Mouse (Mus musculus) G1E (cell line): Measurements from ENCODE around the gene Ralgapa1. TPM values are rescaled to one million over a fixed set of nuclear protein-coding genes. Genes with fewer than 3 reads are reported as not detected.
A peak's percentile ranks its signal among the peaks of the same experiment; 100 is the strongest.

Source experiments
- ATAC-seq: 2 replicates; pipeline ENCODE4 v1.8.0; 2016; ENCODE audit warnings: mild to moderate bottlenecking; ENCODE audit not compliant: insufficient number of reproducible peaks, poor library complexity, low FRiP score, severe bottlenecking; ENCODE audit errors: extremely low read depth
- DNase-seq: peaks from one replicate; pipeline ENCODE4 v3.0.0; 2012; ENCODE audit warnings: low spot score
- H3K27me3 ChIP-seq: 2 replicates; pipeline ENCODE4 v1.6.1; 2012; ENCODE audit warnings: mild to moderate bottlenecking, low read length, inconsistent platforms; ENCODE audit not compliant: insufficient read depth
- H3K36me3 ChIP-seq: replicated peaks from 2 replicates; pipeline ENCODE3; 2012; ENCODE audit warnings: mild to moderate bottlenecking, inconsistent platforms
- H3K4me1 ChIP-seq: 2 replicates; pipeline ENCODE4 v1.6.1; 2012; ENCODE audit warnings: low read depth, low read length, inconsistent platforms, mixed read lengths; ENCODE audit not compliant: insufficient read depth
- H3K4me3 ChIP-seq: 2 replicates; pipeline ENCODE4 v1.5.1; 2012; ENCODE audit warnings: low read depth, mild to moderate bottlenecking, inconsistent platforms, low read length, moderate library complexity, mixed read lengths
- H3K9me3 ChIP-seq: replicated peaks from 2 replicates; pipeline ENCODE4 v1.6.1; 2012; ENCODE audit warnings: inconsistent platforms
- CTCF ChIP-seq: IDR thresholded peaks from 2 replicates; pipeline ENCODE4 v1.5.1; 2012; ENCODE audit warnings: low read depth, low read length, inconsistent platforms, mixed read lengths
- GATA1 ChIP-seq: IDR thresholded peaks from 2 replicates; pipeline ENCODE4 v1.6.1; 2012; ENCODE audit warnings: borderline replicate concordance, low read length, inconsistent platforms, mixed read lengths
- GATA2 ChIP-seq: IDR thresholded peaks from 2 replicates; pipeline ENCODE4 v1.6.1; 2012; ENCODE audit warnings: low read depth, low read length, inconsistent platforms, borderline replicate concordance
- POLR2AphosphoS5 ChIP-seq: IDR thresholded peaks from 2 replicates; pipeline ENCODE4 v1.6.1; 2012; ENCODE audit warnings: low read depth, low read length, inconsistent platforms; ENCODE audit not compliant: insufficient replicate concordance
- TAL1 ChIP-seq: conservative IDR thresholded peaks from 2 replicates; pipeline ENCODE4 v1.6.1; 2012; ENCODE audit warnings: low read depth, low read length, inconsistent platforms, mixed read lengths
- polyA plus RNA-seq: library from polyadenylated mRNA; stranded (reverse); fragments of >175 nt; gene quantifications from 2 replicates; pipeline ENCODE4 v1.2.3, GENCODE M21; 2012
- total RNA-seq, 2 experiments: library from RNA; stranded (forward) in 1 of 2; stranded (reverse) in 1 of 2; fragments of 200-1000 nt in 1 of 2; fragments of >200 nt in 1 of 2; fragmentation: Nextera tagmentation in 1 of 2; gene quantifications; 2 replicates each; pipeline ENCODE4 v1.2.3; 2014 to 2017

Ralgapa1 gene
- total and polyA plus RNA-seq, 3 experiments = 13.3 to 169 (median 57.9) TPM

DNA sequence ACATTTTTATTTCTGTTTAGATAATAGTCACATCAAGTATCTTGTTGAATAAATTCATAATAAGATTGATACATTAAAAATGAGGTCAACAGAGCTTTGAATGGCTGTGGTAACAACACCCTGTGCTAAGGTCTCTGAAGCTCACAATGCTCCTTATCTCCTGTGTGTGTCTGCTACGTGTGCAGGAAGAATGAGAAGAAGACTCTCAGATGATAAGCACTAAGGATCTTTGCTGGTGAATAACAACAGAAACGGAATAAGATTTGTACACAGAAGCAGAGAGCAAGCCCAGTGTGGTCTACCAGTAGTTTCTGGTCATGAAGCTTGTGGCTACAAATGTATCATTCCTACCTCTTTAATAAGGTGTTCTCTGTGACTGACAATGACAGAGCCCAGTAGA is 210.2 kb downstream of the Ralgapa1 start:
- Histone ChIP-seq H3K36me3 (peaks cover 27% of the 10 kb centered on the region), H3K27me3 (no peaks in the 10 kb centered on the region), H3K4me1 (peaks cover 7% of the 10 kb centered on the region; the same call in 1 of the 2 replicates), H3K4me3 (no peak overlapping the region), H3K9me3 (no peaks in the 10 kb centered on the region)
- TF ChIP-seq CTCF = no peak
- TF ChIP-seq TAL1 = no peak
- no peak for TF ChIP-seq GATA2
- TF ChIP-seq GATA1 = no peak
- TF ChIP-seq POLR2AphosphoS5 = no peak
- ATAC-seq (no peak), DNase-seq (no peak)

DNA sequence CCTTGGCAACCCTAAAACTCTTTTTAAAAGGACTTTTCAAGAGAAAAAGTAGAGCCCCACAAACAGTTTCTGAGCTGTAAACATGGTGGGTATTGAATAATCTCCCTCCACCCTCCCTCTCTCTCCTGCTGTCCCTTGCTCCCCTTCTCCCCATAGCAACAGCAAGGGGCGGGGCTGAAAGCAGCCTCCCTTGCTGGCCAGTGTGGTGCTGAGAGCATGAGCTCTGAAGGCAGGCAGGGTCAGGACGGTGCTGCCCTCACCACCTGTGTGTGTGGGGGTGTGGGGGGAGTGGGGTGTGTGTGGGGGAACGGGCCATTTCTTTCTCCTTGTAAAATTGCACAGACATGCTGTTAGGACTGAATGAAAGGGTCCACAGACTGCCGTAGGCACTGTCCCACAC is 213.1 kb downstream of the Ralgapa1 start:
- no peak for ATAC-seq

DNA sequence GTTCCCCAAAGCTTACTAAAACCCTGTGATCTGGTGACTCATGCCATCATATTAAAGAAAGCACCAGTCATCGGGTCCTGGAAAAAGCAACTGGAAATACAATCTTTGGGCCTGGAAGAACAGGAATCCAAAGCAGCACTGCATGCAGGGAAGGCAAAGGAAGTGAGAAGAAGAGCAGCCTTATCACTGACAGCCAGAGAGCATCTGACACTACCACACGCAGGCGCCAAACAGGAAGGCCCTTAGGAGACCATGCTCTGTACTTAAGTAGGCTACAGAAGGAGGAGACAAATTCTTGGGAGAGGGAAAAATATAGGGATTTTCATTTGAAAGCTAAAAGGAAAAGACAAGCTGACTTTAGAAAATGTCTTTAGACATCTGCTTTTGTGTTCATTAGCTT is 216.6 kb downstream of the Ralgapa1 start:
- no peak overlapping the region for H3K4me3 ChIP-seq
- peaks cover 46% of the 10 kb centered on the region for H3K36me3 ChIP-seq
- peaks cover 16% of the 10 kb centered on the region for H3K9me3 ChIP-seq
- no peaks in the 10 kb centered on the region for H3K27me3 ChIP-seq
- 0 out of 2 replicates have a peak, but pooled peaks cover 4% of the 10 kb centered on the region for H3K4me1 ChIP-seq
- TF ChIP-seq GATA2 (no peak), CTCF (no peak), TAL1 (no peak), GATA1 (no peak), POLR2AphosphoS5 (no peak)
- no peak for DNase-seq
- no peak for ATAC-seq

More for the DNA sequence above, 213.1 kb downstream of the Ralgapa1 start:
- Histone ChIP-seq H3K4me1 (peaks cover 7% of the 10 kb centered on the region; the same call in 1 of the 2 replicates), H3K4me3 (no peak overlapping the region), H3K9me3 (no peaks in the 10 kb centered on the region), H3K27me3 (no peaks in the 10 kb centered on the region), H3K36me3 (peaks cover 39% of the 10 kb centered on the region)
- DNase-seq = no peak
- TF ChIP-seq GATA1 (no peak), CTCF (no peak), GATA2 (no peak), POLR2AphosphoS5 (no peak), TAL1 (no peak)

DNA sequence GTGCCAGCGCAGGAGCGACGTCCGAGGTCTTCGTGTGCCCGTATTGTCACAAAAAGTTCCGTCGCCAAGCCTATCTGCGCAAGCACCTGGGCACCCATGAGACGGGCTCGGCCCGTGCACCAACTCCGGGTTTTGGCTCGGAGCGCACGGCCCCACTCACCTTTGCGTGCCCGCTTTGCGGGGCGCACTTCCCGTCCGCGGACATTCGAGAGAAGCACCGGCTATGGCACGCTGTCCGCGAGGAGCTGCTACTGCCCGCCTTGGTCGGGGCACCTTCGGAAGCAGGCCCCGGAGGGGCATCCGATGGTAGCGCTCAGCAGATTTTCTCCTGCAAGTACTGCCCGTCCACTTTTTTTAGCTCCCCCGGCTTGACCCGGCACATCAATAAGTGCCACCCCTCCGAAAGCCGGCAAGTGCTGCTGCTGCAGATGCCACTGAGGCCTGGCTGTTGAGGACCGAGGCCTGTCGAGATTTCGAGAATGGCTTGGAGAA is 220.4 kb downstream of the Ralgapa1 start:
- H3K4me3 ChIP-seq = peak overlapping the region; percentile 16; the same call in 1 of the 2 replicates
- peaks cover 42% of the 10 kb centered on the region for H3K36me3 ChIP-seq
- H3K9me3 ChIP-seq = peaks cover 29% of the 10 kb centered on the region
- TF ChIP-seq GATA2 (no peak), GATA1 (no peak), CTCF (no peak), TAL1 (no peak), POLR2AphosphoS5 (no peak)
- H3K27me3 ChIP-seq = no peaks in the 10 kb centered on the region; the same call in 1 of the 2 replicates
- no peaks in the 10 kb centered on the region for H3K4me1 ChIP-seq
- no peak for ATAC-seq
- DNase-seq = no peak

DNA sequence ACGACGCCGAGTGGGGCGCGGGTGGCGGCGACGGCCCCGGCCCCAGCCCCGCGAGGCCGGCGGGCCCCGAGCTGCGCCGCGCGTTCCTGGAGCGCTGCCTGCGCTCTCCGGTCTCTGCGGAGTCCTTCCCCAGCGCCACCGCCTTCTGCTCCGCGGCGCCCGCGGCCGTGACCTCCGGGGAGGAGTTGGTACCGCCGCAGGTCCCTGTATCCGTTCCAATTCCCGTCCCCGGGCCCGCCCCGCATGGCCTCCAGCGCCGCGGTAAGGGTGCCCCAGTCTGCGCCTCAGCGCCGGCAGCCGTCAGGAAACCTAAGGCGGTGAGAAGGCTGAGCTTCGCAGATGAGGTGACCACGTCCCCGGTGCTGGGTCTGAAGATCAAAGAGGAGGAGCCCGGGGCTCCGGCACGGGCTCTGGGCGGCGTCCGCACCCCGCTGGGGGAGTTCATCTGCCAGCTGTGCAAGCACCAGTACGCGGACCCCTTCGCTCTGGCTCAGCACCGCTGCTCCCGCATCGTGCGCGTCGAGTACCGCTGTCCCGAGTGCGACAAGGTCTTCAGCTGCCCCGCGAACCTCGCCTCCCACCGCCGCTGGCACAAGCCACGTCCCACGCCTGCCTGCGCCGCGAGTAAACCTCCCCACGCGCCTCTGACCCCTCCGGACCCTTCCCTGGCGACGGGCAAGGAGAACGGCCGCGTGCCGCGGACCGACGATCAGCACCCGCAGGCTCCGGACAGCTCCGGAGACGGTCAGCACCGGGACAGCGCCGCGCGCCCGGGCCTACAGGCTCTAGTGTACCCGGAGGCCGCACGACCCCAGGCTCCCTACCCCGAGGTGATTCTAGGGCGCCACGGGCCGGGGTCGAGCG is 221.1 kb downstream of the Ralgapa1 start:
- H3K36me3 ChIP-seq = peaks cover 37% of the 10 kb centered on the region
- peak overlapping the region; percentile 34; the same call in 1 of the 2 replicates for H3K4me3 ChIP-seq
- peaks cover 29% of the 10 kb centered on the region for H3K9me3 ChIP-seq
- ATAC-seq (no peak), DNase-seq (no peak)
- TF ChIP-seq POLR2AphosphoS5 (no peak), GATA1 (no peak), GATA2 (no peak), TAL1 (no peak), CTCF (no peak)
- H3K27me3 ChIP-seq = peaks cover 2% of the 10 kb centered on the region; the same call in 1 of the 2 replicates
- H3K4me1 ChIP-seq = no peaks in the 10 kb centered on the region

DNA sequence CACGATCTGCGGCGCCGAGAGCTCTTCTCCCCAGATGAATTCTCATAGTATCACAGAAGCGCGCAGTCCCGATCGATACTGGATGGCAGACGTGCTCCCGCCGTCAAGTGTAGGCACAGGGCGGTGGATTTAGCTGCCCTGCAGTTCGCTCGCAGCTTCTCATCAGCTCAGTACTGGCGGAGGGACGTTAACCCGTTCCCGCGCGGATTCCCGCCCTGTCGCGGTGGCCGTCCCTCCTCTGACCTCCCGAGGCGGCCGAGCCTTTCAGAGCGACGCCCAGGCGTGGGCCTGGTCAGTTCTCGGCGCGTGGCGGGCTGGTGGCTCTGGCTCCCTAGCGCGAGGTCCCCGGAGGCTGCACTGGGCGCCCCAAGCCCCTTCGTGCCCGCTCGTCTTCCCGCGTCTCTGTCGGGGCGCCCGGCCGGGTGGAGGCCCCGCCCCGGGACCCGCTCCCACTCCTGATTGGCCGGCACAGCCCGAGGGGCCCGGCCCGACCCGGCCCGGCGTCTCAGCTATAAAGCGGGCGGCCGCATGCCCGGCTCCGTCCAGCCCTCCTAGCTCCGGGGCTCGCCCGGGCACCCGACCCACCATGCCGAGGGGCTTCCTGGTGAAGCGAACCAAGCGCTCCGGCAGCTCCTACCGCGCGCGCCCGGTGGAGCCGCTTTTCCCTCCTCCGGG is 221.9 kb downstream of the Ralgapa1 start, which contains the start of gene Insm2:
Gene Insm2, plus strand, starts transcription at position 541 of the 675 bp plus-strand sequence.
- Histone ChIP-seq H3K9me3 (peaks cover 29% of the 10 kb centered on the region), H3K27me3 (peaks cover 2% of the 10 kb centered on the region; the same call in 1 of the 2 replicates), H3K36me3 (peaks cover 34% of the 10 kb centered on the region), H3K4me1 (no peaks in the 10 kb centered on the region), H3K4me3 (peak within 1 kb of the TSS; percentile 40)
- ATAC-seq (no peak), DNase-seq (no peak)
- no peak for TF ChIP-seq TAL1
- no peak for TF ChIP-seq POLR2AphosphoS5
- TF ChIP-seq CTCF = no peak
- TF ChIP-seq GATA2 = no peak
